Mouse (Mus musculus): ENCODE measurements around the gene Grid1.

GRCm38 (mm10) chr14:35167451-35167850, 347.5 kb downstream of the Grid1 start:
- no peak for TF ChIP-seq CTCF (IDR thresholded peaks at IDR 0.05; ENCODE audit: low read depth, low read length)
- TF ChIP-seq EP300 (IDR thresholded peaks at IDR 0.05; ENCODE audit: insufficient read depth, low read depth, low read length) = no peak
